Mouse (Mus musculus) stomach, postnatal 0 days (tissue): ENCODE data around the gene Grm8.

Experiments
- CTCF ChIP-seq: IDR thresholded peaks from 2 replicates; pipeline ENCODE4 v1.5.1; 2016; ENCODE audit warnings: antibody characterized with exemption, low read depth, mild to moderate bottlenecking, moderate library complexity
- EP300 ChIP-seq: optimal IDR thresholded peaks from 2 replicates; pipeline ENCODE3; 2016; ENCODE audit warnings: antibody characterized with exemption

DNA sequence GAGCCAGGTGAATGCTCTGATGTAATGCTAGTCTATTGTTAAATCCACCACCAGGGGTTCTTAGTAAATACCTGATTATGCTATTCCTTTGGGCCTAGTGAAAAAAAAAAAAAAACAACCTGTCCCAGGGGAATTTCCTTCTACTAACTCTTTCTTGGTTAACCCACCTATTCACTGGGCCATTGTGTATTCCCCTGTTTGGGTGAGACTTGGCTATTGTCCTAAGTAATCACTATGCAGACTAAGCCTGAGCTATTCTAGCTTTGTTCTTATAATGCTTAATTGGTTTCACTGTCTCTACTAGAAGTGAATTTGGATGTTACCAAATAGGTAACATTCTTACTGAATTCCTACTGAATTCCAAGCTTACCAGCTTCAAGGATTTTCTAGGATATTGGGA, 872.4 kb downstream of the Grm8 start:
- TF ChIP-seq CTCF: no peak
- no peak for TF ChIP-seq EP300
